Mouse (Mus musculus) heart, adult 10 weeks (tissue): ENCODE measurements around the gene Gm498. TPM values are rescaled to one million over a fixed set of nuclear protein-coding genes. Genes with fewer than 3 reads are reported as not detected.

Experiments used
- polyA plus RNA-seq: library from polyadenylated mRNA; stranded (reverse); fragments of 350-450 nt; fragmentation: Illumina TruSeq; extraction: RNeasy Lipid Tissue Mini Kit (QIAGEN cat#74804); gene quantifications from one replicate; pipeline ENCODE4 v1.2.3, GENCODE M21; 2014; ENCODE audit warnings: low read depth, low replicate concordance

The Gm498 gene
- polyA plus RNA-seq, result not detected

DNA sequence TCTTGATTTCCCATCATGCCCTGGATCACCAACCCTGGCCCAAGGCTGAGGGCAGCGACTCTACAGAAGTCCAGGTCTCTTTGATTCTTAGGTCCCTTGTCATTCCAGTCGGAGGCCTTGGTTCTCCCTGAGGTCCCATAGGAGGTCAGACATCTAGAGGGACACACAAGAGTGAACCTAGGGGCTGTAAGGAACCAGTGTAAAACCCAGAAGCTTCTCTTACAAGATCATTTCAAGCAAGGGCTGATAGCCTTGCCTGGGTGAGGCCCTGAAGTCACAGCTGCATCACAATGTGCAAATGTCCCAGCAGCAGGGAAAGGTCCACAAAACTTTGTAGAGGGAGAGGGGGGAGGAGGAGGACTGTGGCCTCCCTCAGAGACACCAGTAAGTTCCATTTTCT, at the start of gene Gm498:
Gene Gm498, plus strand, starts transcription at position 301 of the 400 bp plus-strand sequence.

DNA sequence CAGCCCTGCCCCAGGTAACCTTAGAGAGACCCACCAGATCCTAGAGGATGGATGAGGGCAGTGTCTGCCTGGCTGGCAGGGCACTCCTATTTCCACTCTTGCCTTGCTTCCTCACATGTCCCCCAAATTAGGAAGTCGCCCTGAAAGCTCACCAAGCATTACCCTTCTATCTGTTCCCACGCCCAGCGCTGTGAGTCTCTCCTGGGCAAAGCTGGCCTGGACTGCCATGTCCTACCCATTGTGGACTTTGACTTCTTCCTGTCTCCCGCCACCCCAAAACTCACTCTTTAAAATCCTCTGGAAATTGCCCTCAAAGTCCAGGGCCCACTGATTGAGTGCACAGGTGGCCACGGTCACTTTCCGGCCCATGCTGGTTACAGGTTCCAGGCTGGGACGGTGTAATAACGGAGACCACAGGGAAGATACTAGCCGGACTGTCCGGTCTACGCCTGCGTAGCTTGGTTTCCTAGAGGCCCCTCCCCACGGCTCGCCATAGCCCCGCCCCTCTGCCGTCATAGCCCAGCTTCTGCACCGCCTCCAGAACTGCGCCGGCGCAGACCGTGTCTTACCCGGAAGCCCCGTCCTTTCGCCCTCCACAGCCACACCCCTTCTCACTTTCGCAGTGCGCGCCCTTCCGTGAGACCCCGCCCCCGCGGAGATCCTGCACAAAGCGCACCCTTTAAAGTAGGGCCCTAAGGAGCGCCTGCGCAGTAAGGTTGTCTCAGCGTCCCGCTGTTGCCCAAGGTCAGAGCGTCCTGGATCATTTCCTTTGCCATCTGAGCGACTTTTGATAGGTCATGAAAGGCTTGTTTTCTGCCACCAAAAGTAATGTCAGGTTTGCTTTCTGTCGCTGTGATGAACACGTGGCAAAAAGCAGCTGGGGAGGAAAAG, 44.0 kb upstream of the Gm498 start, which contains the start of the genes Nadsyn1 and Dhcr7:
Gene Nadsyn1, minus strand, starts transcription at position 475 of the 891 bp plus-strand sequence.
Gene Dhcr7, plus strand, starts transcription at position 771 of the 891 bp plus-strand sequence.

Other genes starting within 250 kb of the Gm498 start
- 0.47 TPM for gene Tnfrsf26, start 238.1 kb upstream of the Gm498 start, polyA plus RNA-seq
- 3.0 TPM for gene Tnfrsf22, start 217.2 kb upstream of the Gm498 start, polyA plus RNA-seq
- gene Tnfrsf23, start 181.0 kb upstream of the Gm498 start, polyA plus RNA-seq, result 2.6 TPM
- gene Osbpl5, start 109.9 kb upstream of the Gm498 start, polyA plus RNA-seq, result 12.6 TPM
- not detected for gene Mrgprg, start 99.8 kb upstream of the Gm498 start, polyA plus RNA-seq
- 0.89 TPM for gene Mrgpre, start 82.3 kb upstream of the Gm498 start, polyA plus RNA-seq
- 7.5 TPM for gene Nadsyn1, start 44.0 kb upstream of the Gm498 start, polyA plus RNA-seq
- 6.6 TPM for gene Dhcr7, start 43.7 kb upstream of the Gm498 start, polyA plus RNA-seq
- gene Shank2, start 135.1 kb downstream of the Gm498 start, polyA plus RNA-seq, result 0.18 TPM